Mouse (Mus musculus): ENCODE measurements at regions not wholly inside any gene's neighbourhood (a gene's known extent, or its start where the extent isn't known, plus 50 kb on each side); places are given as distances from the start of the nearest gene placed in this dataset.

GRCm38 (mm10) chr12:54326571-54326970, 122.9 kb upstream of the Egln3 start:
- TF ChIP-seq CTCF (IDR thresholded peaks at IDR 0.05) (no peak), POLR2A (IDR thresholded peaks at IDR 0.05; ENCODE audit: insufficient read depth, low read depth, low read length) (no peak), EP300 (IDR thresholded peaks at IDR 0.05; ENCODE audit: insufficient read depth, low read depth, low read length) (no peak)
